Mouse (Mus musculus) hindbrain, embryonic 14.5 days (tissue): ENCODE data around the gene Gm42669. TPM values are rescaled to one million over a fixed set of nuclear protein-coding genes. Genes with fewer than 3 reads are reported as not detected.

Source experiments
- ATAC-seq: fragments of 200-750 bp; cut with Nextera tagmentation; 2 replicates; pipeline ENCODE4 v1.8.0; 2017; ENCODE audit warnings: moderate number of reproducible peaks, mild to moderate bottlenecking, moderate TSS enrichment, moderate library complexity; ENCODE audit not compliant: low FRiP score
- DNase-seq: peaks from one replicate; pipeline ENCODE4 v3.0.0-alpha.2; 2015; ENCODE audit warnings: low spot score
- H3K27ac ChIP-seq: fragments of 300-500 bp; sonication (generic); 2 replicates; pipeline ENCODE4 v1.5.1; 2014; ENCODE audit warnings: mild to moderate bottlenecking, moderate library complexity
- H3K27me3 ChIP-seq: fragments of 300-500 bp; sonication (generic); 2 replicates; pipeline ENCODE4 v1.6.1; 2014; ENCODE audit warnings: mild to moderate bottlenecking, low read length, mixed read lengths; ENCODE audit not compliant: control insufficient read depth, insufficient read depth
- H3K36me3 ChIP-seq: fragments of 300-500 bp; sonication (generic); replicated peaks from 2 replicates; pipeline ENCODE4 v1.6.1; 2014; ENCODE audit not compliant: control insufficient read depth, insufficient read depth
- H3K4me1 ChIP-seq: fragments of 300-500 bp; sonication (generic); replicated peaks from 2 replicates; pipeline ENCODE4 v1.6.1; 2014; ENCODE audit warnings: antibody characterized with exemption, low read length, mixed read lengths; ENCODE audit not compliant: control insufficient read depth, insufficient read depth
- H3K4me2 ChIP-seq: fragments of 300-500 bp; sonication (generic); replicated peaks from 2 replicates; pipeline ENCODE4 v1.6.1; 2014; ENCODE audit warnings: mild to moderate bottlenecking, moderate library complexity
- H3K4me3 ChIP-seq: fragments of 300-500 bp; sonication (generic); replicated peaks from 2 replicates; pipeline ENCODE4 v1.5.1; 2014; ENCODE audit warnings: mild to moderate bottlenecking, low read length
- H3K9ac ChIP-seq: fragments of 300-500 bp; sonication (generic); 2 replicates; pipeline ENCODE4 v1.6.1; 2014
- H3K9me3 ChIP-seq: fragments of 300-500 bp; sonication (generic); 2 replicates; pipeline ENCODE4 v1.6.1; 2016; ENCODE audit warnings: low read length; ENCODE audit not compliant: control insufficient read depth
- WGBS: fragments of 180-500 bp; shearing (Covaris S2); extraction: QIAGEN DNeasy Blood & Tissue Kit; methylation state at CpG from one replicate; pipeline ENCODE4 v1.1.7; 2014; 5-methylcytosine and 5-hydroxymethylcytosine counted together
- polyA plus RNA-seq: library from polyadenylated mRNA; unstranded; fragments of >200 nt; fragmentation: Nextera tagmentation; extraction: Ambion mirVana; gene quantifications from 2 replicates; pipeline ENCODE4 v1.2.1, GENCODE M21; 2014

The Gm42669 gene
- polyA plus RNA-seq = 0.39 and 0.91 TPM in 2 replicates

DNA sequence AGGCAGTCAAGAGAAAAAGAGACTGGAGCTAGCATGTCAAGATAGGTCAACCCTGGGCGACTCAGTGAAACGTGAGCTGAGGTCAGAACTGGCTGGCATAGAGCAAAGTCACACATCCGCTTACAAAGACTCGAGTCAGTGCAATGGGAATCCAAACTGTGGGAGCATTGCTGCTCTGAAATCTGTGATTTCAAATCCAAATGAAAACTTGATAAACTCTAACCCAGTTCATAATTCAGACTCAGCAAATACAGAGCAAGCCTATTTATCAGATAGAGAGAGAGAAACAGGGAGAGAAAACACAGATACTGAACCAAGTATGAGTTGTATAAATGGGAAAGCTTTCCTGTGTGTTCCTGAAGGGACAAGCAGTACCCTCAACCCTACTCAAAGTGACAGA is at the start of gene Gm42669:
Gene Gm42669, plus strand, starts transcription at position 301 of the 400 bp plus-strand sequence.
- WGBS = 86% methylated on average over 4 of the region's 4 CpGs
- Histone ChIP-seq H3K9ac (no peak within 1 kb of the TSS), H3K27me3 (no peaks in the 10 kb centered on the region), H3K27ac (no peak within 1 kb of the TSS), H3K4me3 (no peak within 1 kb of the TSS), H3K9me3 (no peaks in the 10 kb centered on the region), H3K4me1 (no peaks in the 10 kb centered on the region), H3K36me3 (peaks cover 61% of the 10 kb centered on the region), H3K4me2 (no peak within 1 kb of the TSS)
- ATAC-seq = no peak
- no peak for DNase-seq

DNA sequence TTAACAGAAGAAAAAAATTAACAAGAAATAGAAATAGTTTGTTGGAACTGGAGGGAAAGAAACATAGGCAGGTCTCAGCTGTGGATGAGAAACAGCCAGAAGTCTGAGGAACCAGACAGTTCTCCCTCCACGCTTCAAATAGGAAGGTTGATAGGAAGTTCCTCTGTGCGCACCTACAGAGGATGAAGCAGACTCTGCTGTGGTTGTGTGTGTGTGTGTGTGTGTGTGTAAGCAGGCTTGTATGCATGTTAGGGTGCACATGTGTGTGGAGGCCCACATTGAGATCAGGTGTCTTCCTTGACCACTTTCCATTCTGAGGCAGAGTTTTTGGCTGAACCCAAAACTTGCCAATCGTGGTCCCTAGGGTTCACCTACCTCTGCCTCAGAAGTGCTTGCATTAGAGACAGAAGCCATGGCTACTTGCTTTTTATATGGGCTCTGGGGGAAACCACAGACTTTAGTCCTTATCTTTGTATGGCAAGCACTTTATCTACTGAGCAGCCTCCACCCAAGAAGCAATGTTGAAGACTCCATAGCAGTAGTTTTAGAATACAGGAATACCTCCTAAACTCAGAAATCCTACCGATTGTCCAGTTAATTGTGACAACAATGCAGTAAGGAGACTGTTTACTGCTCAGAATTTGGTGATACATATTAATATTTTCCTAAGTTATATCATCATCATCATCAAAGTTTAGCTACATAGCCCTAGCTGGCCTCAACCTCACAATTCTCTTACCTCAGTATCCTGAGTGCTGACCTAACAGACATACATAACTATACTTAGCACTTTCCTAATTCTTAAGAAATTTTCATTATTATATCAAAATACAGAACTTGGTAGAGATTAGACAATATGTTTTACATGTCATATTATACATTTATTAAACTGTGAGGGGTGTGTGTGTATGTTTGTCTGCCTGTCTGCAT is 45.0 kb upstream of the Gm42669 start:
- no peak for ATAC-seq
- no peak overlapping the region for H3K4me2 ChIP-seq
- 90% methylated on average over 4 of the region's 4 CpGs for WGBS
- no peak overlapping the region for H3K27ac ChIP-seq
- H3K36me3 ChIP-seq = no peaks in the 10 kb centered on the region
- no peaks in the 10 kb centered on the region for H3K27me3 ChIP-seq
- H3K4me1 ChIP-seq = no peaks in the 10 kb centered on the region
- no peak overlapping the region for H3K9ac ChIP-seq
- no peaks in the 10 kb centered on the region for H3K9me3 ChIP-seq
- H3K4me3 ChIP-seq = no peak overlapping the region
- no peak for DNase-seq

DNA sequence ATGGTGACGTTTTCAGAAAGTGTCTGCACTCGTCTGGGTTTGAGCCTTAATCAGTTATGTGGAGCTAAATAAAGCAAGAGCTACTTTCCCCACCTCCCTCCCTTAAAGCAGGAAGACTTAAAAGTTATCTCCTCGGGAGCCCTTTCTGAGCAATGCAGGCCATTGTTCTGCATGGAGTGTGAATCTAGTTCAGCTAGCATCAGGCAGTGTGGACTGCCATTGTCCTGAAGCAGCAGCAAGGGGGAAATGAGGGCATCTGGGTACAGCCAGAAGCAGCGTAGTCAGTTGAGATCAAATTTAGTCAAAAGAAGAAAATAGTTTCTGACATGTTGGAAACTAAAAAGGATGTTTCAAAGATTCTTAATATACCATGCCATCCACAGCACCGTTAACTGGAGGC is 40.9 kb upstream of the Gm42669 start:
- Histone ChIP-seq H3K27ac (no peak overlapping the region), H3K4me3 (no peak overlapping the region), H3K36me3 (no peaks in the 10 kb centered on the region), H3K4me1 (no peaks in the 10 kb centered on the region), H3K9me3 (no peaks in the 10 kb centered on the region), H3K4me2 (no peak overlapping the region), H3K27me3 (no peaks in the 10 kb centered on the region), H3K9ac (no peak overlapping the region)
- DNase-seq (no peak), ATAC-seq (no peak)
- 32% methylated on average over 5 of the region's 5 CpGs for WGBS

DNA sequence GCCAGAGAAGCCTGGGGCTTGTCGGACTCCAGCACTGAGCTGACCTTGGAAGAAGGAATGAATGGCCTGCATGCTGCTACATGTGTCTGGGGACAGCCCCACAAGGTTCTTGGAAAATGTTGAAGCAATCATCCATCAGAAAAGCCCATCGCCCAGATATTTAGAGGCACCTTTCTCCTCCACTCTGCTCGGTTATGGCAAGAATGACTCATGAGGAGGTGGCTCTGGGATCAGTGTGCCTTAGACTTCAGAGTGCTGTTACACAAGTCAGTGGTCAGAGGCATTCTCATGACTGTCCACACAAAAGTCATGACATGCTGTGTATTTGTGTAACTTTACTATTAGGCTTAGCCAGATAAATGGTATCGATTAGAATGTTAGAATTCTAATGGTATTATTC is 40.3 kb upstream of the Gm42669 start:
- Histone ChIP-seq H3K4me2 (no peak overlapping the region), H3K4me1 (no peaks in the 10 kb centered on the region), H3K27me3 (no peaks in the 10 kb centered on the region), H3K4me3 (no peak overlapping the region), H3K27ac (no peak overlapping the region), H3K9me3 (no peaks in the 10 kb centered on the region), H3K36me3 (no peaks in the 10 kb centered on the region; the same call in 1 of the 2 replicates), H3K9ac (no peak overlapping the region)
- WGBS = 78% methylated on average over 4 of the region's 4 CpGs
- DNase-seq = no peak
- no peak for ATAC-seq

DNA sequence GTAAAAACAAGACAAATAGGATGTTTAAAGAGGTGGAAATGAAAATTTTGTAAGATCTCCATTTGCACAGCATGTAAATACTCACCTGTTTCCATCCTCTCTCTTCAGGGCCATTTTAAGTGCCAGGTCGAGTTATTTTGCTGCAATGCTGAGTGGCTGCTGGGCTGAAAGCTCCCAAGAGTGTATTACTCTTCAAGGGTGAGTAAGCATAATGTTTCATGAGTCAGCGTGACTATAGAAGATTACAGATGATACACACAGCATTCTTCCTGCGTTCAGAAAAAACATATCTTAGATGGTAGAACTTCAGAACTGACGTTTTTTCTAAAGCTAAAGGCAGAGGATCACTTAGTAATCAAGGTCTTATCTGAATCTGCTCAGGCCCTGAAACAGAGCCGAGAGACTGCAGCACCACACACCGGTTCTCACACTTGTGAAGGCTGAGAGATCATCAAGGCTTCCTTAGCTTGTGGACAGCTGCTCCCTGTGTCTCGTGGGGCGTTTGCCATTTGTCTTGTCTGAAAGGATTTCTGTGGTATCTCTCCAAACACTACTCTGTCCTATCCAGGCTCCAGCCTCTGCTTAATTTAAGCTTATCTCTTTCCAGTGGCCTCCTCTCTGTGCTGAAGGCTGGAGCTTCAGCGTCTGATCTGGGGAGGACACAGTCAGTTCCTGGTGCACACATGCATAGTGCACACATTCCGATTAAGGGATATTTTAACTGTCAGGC is 36.7 kb upstream of the Gm42669 start:
- Histone ChIP-seq H3K4me2 (no peak overlapping the region), H3K4me3 (no peak overlapping the region), H3K9me3 (no peaks in the 10 kb centered on the region), H3K36me3 (no peaks in the 10 kb centered on the region; the same call in 1 of the 2 replicates), H3K4me1 (no peaks in the 10 kb centered on the region), H3K27ac (no peak overlapping the region), H3K27me3 (no peaks in the 10 kb centered on the region), H3K9ac (no peak overlapping the region)
- 78% methylated on average over 10 of the region's 10 CpGs for WGBS
- ATAC-seq (no peak), DNase-seq (no peak)

DNA sequence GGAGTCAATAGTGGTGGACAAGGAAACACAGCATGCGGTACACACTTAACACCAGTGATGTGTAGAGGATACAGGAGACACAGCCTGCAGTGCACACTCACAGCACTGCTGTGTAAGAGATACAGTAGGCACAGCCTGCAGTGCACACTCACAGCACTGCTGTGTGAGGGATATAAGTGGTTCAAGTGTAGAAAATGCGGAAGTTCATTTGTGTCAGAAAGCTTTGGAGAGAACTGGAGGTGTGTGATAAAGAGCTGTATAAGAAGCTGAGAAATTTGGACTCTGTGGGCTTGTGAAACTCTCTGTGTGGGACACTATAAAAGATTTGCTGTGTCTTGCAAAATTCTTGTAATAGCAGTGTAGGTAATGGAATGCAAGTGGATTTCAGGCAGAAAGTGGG is 27.2 kb upstream of the Gm42669 start:
- ATAC-seq = no peak
- Histone ChIP-seq H3K4me2 (no peak overlapping the region), H3K27me3 (no peaks in the 10 kb centered on the region), H3K9ac (no peak overlapping the region), H3K4me1 (no peaks in the 10 kb centered on the region), H3K27ac (no peak overlapping the region), H3K9me3 (no peaks in the 10 kb centered on the region), H3K4me3 (no peak overlapping the region), H3K36me3 (no peaks in the 10 kb centered on the region)
- 90% methylated on average over 2 of the region's 2 CpGs for WGBS
- no peak for DNase-seq

DNA sequence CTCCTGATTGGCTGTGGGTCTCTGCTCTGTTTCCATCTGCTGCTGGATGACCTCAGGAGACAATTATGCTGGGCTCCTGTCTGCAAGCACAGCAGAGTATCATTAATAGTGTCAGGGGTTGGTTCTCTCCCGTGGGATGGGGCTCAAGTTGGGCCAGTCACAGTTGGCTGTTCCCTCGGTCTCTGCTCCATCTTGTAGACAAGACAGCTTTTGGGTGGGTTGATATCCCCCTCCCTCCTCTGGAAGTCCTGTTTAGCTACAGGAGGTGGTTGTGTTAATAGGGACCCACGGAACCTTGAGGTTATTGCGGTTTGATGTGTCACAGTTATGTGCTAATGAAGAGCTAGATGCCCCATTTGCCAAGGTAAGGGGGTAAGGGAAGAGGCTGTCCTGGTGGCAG is 18.4 kb upstream of the Gm42669 start:
- no peaks in the 10 kb centered on the region for H3K36me3 ChIP-seq
- no peaks in the 10 kb centered on the region for H3K27me3 ChIP-seq
- no peak overlapping the region for H3K9ac ChIP-seq
- ATAC-seq (no peak), DNase-seq (no peak)
- H3K4me1 ChIP-seq = no peaks in the 10 kb centered on the region
- no peak overlapping the region for H3K27ac ChIP-seq
- no peaks in the 10 kb centered on the region for H3K9me3 ChIP-seq
- H3K4me3 ChIP-seq = no peak overlapping the region
- no peak overlapping the region for H3K4me2 ChIP-seq
- 76% methylated on average over 4 of the region's 4 CpGs for WGBS

DNA sequence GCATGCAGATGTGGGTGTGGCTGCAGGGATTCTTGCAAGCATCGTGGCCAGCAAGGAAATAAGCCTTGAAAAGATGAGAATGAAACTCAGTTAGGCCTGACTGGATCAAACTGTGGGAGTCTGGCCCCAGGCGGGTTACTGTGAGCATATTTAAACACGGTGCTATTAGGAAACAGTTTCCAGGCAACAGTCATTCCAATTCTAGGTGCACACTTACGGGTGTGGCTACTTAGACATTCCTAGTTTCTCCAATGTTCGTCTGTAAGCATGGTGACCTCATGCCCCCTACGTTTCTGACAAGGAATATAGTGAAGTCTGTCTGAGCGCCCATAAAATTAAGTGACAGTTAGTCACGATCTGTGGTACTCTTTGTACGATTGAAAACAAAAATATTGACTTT is 16.4 kb upstream of the Gm42669 start:
- no peaks in the 10 kb centered on the region for H3K4me1 ChIP-seq
- no peak for ATAC-seq

DNA sequence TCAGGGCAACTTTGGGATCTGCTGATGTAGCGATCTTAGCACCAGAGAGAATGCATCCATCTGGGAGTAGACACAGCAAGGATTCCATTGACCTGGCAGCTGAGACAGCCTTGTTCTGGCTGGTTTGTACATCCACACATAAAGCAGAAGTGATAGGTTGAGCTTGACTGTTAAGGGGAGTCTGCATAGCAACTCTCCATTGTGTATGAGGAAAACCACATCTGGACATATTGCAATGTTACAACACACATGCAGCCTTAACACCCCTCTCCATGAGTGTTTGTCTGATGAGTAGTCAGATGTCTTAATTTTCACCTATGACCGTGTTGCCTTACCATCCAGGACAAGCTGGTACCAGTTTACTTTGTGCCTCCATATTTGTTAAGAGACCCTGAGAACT is 14.9 kb upstream of the Gm42669 start:
- Histone ChIP-seq H3K36me3 (no peaks in the 10 kb centered on the region), H3K4me3 (no peak overlapping the region), H3K27me3 (no peaks in the 10 kb centered on the region), H3K4me1 (no peaks in the 10 kb centered on the region), H3K9me3 (no peaks in the 10 kb centered on the region), H3K4me2 (no peak overlapping the region), H3K27ac (no peak overlapping the region), H3K9ac (no peak overlapping the region)
- WGBS = 87% methylated on average over 2 of the region's 2 CpGs
- ATAC-seq (no peak), DNase-seq (no peak)

More for the DNA sequence above, 16.4 kb upstream of the Gm42669 start:
- Histone ChIP-seq H3K4me3 (no peak overlapping the region), H3K9me3 (no peaks in the 10 kb centered on the region), H3K36me3 (no peaks in the 10 kb centered on the region), H3K27ac (no peak overlapping the region), H3K27me3 (no peaks in the 10 kb centered on the region), H3K4me2 (no peak overlapping the region), H3K9ac (no peak overlapping the region)
- DNase-seq = no peak
- WGBS = 81% methylated on average over 9 of the region's 9 CpGs
